Mouse (Mus musculus): Measurements from ENCODE around the gene Megf9. TPM values are rescaled to one million over a fixed set of nuclear protein-coding genes. Genes with fewer than 3 reads are reported as not detected.
A peak's percentile ranks its signal among the peaks of the same experiment; 100 is the strongest.

Gene Megf9
- polyA plus RNA-seq, 1 experiment, result 2.6 TPM

- Histone ChIP-seq H3ac (ENCODE audit: control insufficient read depth, insufficient read length) (no peak overlapping the region), H3K79me2 (ENCODE audit: control insufficient read depth, insufficient read depth) (no peaks in the 10 kb centered on the region), H3K4me3 (no peak overlapping the region), H3K27me3 (ENCODE audit: control insufficient read depth, insufficient read depth, insufficient read length) (no peaks in the 10 kb centered on the region), H3K4me2 (ENCODE audit: low read depth) (no peak overlapping the region), H3K36me3 (ENCODE audit: control insufficient read depth, insufficient read depth) (no peaks in the 10 kb centered on the region)
- TF ChIP-seq USF1 (IDR thresholded peaks at IDR 0.05; ENCODE audit: low read depth) (no peak), TCF12 (IDR thresholded peaks at IDR 0.05; ENCODE audit: insufficient read depth, poor library complexity, severe bottlenecking) (no peak), E2F4 (IDR thresholded peaks at IDR 0.05; ENCODE audit: insufficient read depth) (no peak), CEBPB (IDR thresholded peaks at IDR 0.05; ENCODE audit: insufficient read depth, poor library complexity, severe bottlenecking) (no peak), SRF (IDR thresholded peaks at IDR 0.05; ENCODE audit: control insufficient read depth, insufficient read length, low read depth) (no peak), MAX (IDR thresholded peaks at IDR 0.05; ENCODE audit: low read depth) (no peak), REST (IDR thresholded peaks at IDR 0.05; ENCODE audit: insufficient read depth, insufficient read length) (no peak), POLR2A (IDR thresholded peaks at IDR 0.05; ENCODE audit: insufficient read length, low read depth) (no peak), TCF3 (IDR thresholded peaks at IDR 0.05; ENCODE audit: insufficient read length, low read depth) (no peak), MYOG (IDR thresholded peaks at IDR 0.05; ENCODE audit: control insufficient read depth in 1 of 3, insufficient read depth in 1 of 3, insufficient read length in 2 of 3, low read depth in 2 of 3) (no peak), MYOD1 (IDR thresholded peaks at IDR 0.05; ENCODE audit: control insufficient read depth in 1 of 3, insufficient read length in 2 of 3, low read depth in 2 of 3) (no peak), POLR2AphosphoS2 (IDR thresholded peaks at IDR 0.05; ENCODE audit: insufficient read length, low read depth) (no peak)
Observed at GRCm38 (mm10) chr4:70446774-70447173, 88.0 kb downstream of the Megf9 start.

DNA sequence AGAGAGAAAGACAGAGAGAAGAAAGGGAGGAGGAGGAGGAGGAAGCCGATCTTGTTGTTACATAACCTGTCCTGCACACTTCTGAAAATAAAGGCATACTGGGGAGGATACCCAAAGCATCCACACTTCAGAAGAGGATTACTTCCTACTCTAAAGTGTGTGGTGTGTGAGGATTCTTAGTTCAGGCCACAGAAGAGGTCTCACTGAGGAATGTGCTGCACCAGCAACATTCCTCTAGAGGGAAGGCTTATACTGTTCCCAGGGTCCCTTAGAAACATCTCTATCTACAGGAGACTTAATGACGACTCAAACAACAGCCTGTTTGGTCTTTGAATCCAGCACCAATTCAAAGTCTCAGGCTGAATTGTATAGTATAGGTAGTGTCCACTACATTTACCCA, 114.6 kb downstream of the Megf9 start:
- Histone ChIP-seq H3K4me2 (ENCODE audit: low read depth) (no peak overlapping the region), H3K27me3 (ENCODE audit: control insufficient read depth, insufficient read depth, insufficient read length) (no peaks in the 10 kb centered on the region), H3K36me3 (ENCODE audit: control insufficient read depth, insufficient read depth) (no peaks in the 10 kb centered on the region), H3ac (ENCODE audit: control insufficient read depth, insufficient read length) (no peak overlapping the region), H3K79me2 (ENCODE audit: control insufficient read depth, insufficient read depth) (no peaks in the 10 kb centered on the region), H3K4me3 (no peak overlapping the region)
- TF ChIP-seq MYOG (IDR thresholded peaks at IDR 0.05; ENCODE audit: control insufficient read depth in 1 of 3, insufficient read depth in 1 of 3, insufficient read length in 2 of 3, low read depth in 2 of 3) (no peak), REST (IDR thresholded peaks at IDR 0.05; ENCODE audit: insufficient read depth, insufficient read length) (no peak), CEBPB (IDR thresholded peaks at IDR 0.05; ENCODE audit: insufficient read depth, poor library complexity, severe bottlenecking) (no peak), POLR2A (IDR thresholded peaks at IDR 0.05; ENCODE audit: insufficient read length, low read depth) (no peak), E2F4 (IDR thresholded peaks at IDR 0.05; ENCODE audit: insufficient read depth) (no peak), TCF3 (IDR thresholded peaks at IDR 0.05; ENCODE audit: insufficient read length, low read depth) (no peak), USF1 (IDR thresholded peaks at IDR 0.05; ENCODE audit: low read depth) (no peak), TCF12 (IDR thresholded peaks at IDR 0.05; ENCODE audit: insufficient read depth, poor library complexity, severe bottlenecking) (no peak)

- H3K4me2 ChIP-seq (ENCODE audit: low read depth), result peak overlapping the region; percentile 63
- peak; percentile 56 to 74 (median 62) for TF ChIP-seq MYOD1 (IDR thresholded peaks at IDR 0.05; ENCODE audit: control insufficient read depth in 1 of 3, insufficient read length in 2 of 3, low read depth in 2 of 3)
- TF ChIP-seq SRF (IDR thresholded peaks at IDR 0.05; ENCODE audit: control insufficient read depth, insufficient read length, low read depth), result no peak
- TF ChIP-seq MYOG (IDR thresholded peaks at IDR 0.05; ENCODE audit: control insufficient read depth in 1 of 3, insufficient read depth in 1 of 3, insufficient read length in 2 of 3, low read depth in 2 of 3), result peak in 2 of 3 experiments; percentile 31 to 41
- no peak overlapping the region for H3ac ChIP-seq (ENCODE audit: control insufficient read depth, insufficient read length)
Observed at GRCm38 (mm10) chr4:70412126-70412525, 122.7 kb downstream of the Megf9 start.

DNA sequence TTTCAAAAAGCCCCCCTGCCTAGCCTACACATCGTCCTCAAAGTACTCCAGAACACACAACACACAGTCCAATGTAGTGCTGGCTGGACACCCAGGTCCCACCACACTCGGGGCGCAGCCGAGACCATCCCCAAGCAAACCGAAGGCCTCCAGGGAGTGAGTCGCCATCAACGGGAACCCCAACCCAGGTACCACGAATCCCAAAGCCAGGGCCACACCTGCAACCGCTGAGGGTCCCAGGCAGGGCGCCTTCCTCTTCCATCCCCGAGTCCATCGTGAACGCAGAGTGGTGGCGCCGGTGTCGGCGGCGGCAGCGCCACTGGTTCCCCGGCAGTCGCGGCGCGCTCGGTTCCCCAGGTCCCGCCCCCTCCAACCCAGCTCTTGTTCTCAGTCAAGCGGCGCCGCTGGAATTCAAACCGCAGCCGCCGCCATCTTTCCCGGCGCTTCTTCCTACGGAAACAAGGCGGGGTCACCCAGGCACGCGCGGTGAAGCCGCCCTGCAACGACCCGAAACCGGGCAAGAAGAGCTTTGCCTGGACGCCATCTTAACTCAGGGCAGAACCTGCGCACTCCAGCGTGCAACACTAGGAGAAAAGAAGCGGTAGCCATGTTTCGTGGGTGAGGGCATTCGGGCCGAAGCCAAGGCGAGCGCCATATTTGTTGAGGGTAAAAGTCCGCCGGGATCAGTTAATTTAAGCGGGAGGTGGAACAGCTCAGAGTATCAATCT, 124.6 kb downstream of the Megf9 start, which contains the start of gene Cdk5rap2:
Gene Cdk5rap2, minus strand, starts transcription at position 450 of the 728 bp plus-strand sequence.
- peak; percentile 80 for TF ChIP-seq E2F4 (IDR thresholded peaks at IDR 0.05; ENCODE audit: insufficient read depth)
- no peak for TF ChIP-seq MYOD1 (IDR thresholded peaks at IDR 0.05; ENCODE audit: control insufficient read depth in 1 of 3, insufficient read length in 2 of 3, low read depth in 2 of 3)
- TF ChIP-seq MYOG (IDR thresholded peaks at IDR 0.05; ENCODE audit: control insufficient read depth in 1 of 3, insufficient read depth in 1 of 3, insufficient read length in 2 of 3, low read depth in 2 of 3), result no peak
- no peak for TF ChIP-seq USF1 (IDR thresholded peaks at IDR 0.05; ENCODE audit: low read depth)
- peak; percentile 68 for TF ChIP-seq POLR2AphosphoS2 (IDR thresholded peaks at IDR 0.05; ENCODE audit: insufficient read length, low read depth)
- no peak for TF ChIP-seq REST (IDR thresholded peaks at IDR 0.05; ENCODE audit: insufficient read depth, insufficient read length)
- no peak for TF ChIP-seq CEBPB (IDR thresholded peaks at IDR 0.05; ENCODE audit: insufficient read depth, poor library complexity, severe bottlenecking)
- TF ChIP-seq SRF (IDR thresholded peaks at IDR 0.05; ENCODE audit: control insufficient read depth, insufficient read length, low read depth), result no peak
- TF ChIP-seq TCF12 (IDR thresholded peaks at IDR 0.05; ENCODE audit: insufficient read depth, poor library complexity, severe bottlenecking), result no peak
- TF ChIP-seq POLR2A (IDR thresholded peaks at IDR 0.05; ENCODE audit: insufficient read length, low read depth), result peak; percentile 84

More at GRCm38 (mm10) chr4:70412126-70412525, 122.7 kb downstream of the Megf9 start:
- Histone ChIP-seq H3K4me3 (no peak overlapping the region), H3K79me2 (ENCODE audit: control insufficient read depth, insufficient read depth) (peaks cover 24% of the 10 kb centered on the region), H3K36me3 (ENCODE audit: control insufficient read depth, insufficient read depth) (no peaks in the 10 kb centered on the region), H3K27me3 (ENCODE audit: control insufficient read depth, insufficient read depth, insufficient read length) (no peaks in the 10 kb centered on the region)

More for the DNA sequence above, 124.6 kb downstream of the Megf9 start, which contains the start of gene Cdk5rap2:
- Histone ChIP-seq H3K27me3 (ENCODE audit: control insufficient read depth, insufficient read depth, insufficient read length) (no peaks in the 10 kb centered on the region), H3ac (ENCODE audit: control insufficient read depth, insufficient read length) (peak within 1 kb of the TSS; percentile 12), H3K4me2 (ENCODE audit: low read depth) (peak within 1 kb of the TSS; percentile 87), H3K79me2 (ENCODE audit: control insufficient read depth, insufficient read depth) (peaks cover 25% of the 10 kb centered on the region), H3K36me3 (ENCODE audit: control insufficient read depth, insufficient read depth) (no peaks in the 10 kb centered on the region), H3K4me3 (peak within 1 kb of the TSS; percentile 79)

Data from myocyte (in vitro differentiated cells).